Mouse (Mus musculus): ENCODE results near the gene Vasn.

DNA sequence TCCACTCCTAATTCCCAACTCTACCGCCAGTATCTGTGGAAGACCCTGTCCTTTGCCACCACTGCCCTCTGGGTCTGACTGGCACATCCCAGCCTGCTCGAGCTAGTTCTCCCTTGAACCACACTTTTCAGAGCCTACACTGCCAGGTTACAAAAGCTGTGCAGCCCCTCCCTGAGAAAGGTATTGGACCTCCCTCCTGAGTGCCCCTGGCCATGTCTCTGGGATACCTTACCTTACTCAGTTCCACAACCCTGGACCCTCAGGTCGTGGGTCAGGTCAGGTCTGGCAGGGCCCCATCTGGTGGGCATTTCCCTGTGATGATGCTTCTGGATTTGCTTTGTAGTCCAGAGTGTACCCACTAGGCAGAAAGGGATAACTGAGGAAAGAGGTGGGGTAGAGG, 40.1 kb upstream of the Vasn start:
- TF ChIP-seq CTCF (IDR thresholded peaks at IDR 0.05; ENCODE audit: control insufficient read depth, insufficient read depth, low read length) (no peak), POLR2A (IDR thresholded peaks at IDR 0.05; ENCODE audit: borderline replicate concordance, control insufficient read depth, low read depth, low read length) (no peak)

Data from bone marrow, adult 2 months (tissue).